Mouse (Mus musculus): Measurements from ENCODE around the gene Fam198a. TPM values are rescaled to one million over a fixed set of nuclear protein-coding genes. Genes with fewer than 3 reads are reported as not detected.
A peak's percentile ranks its signal among the peaks of the same experiment; 100 is the strongest.

Gene Fam198a
- total RNA-seq, 2 experiments from 2014 or later, result 5.2 to 6.0 TPM

DNA sequence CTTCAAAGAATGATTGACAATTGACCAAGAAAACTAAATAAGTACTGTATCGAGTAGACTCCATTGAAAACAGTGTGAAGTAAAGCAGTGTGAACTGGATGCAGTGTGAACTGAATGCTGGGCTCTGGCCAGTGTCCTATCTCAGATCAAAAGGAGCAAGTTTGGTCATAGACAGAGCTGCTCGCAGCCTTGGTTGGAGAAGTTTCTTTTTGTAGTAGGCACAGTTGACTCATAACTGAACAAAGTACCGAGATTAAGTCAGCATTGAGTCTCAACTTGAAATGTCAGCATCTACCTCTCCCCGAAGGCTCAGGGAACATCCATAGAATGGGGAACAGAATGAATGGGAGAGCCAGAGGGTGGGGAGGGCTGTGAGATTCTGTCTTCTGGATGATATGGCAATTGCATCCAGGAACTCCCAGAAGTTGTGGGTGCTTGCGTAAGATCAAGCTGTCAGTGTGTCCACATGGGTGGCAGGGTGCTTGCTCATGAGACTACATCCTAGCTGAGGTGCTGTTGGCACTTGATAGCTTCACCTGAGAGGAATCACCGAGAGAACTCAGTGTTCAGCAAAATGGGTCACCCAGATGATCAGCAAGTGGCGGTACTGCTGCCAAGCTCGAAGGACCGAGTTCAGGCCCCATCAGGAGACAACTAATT is 25.8 kb upstream of the Fam198a start:
- no peak for DNase-seq (ENCODE audit: extremely low spot score in 1 of 2, low spot score in 1 of 2)

DNA sequence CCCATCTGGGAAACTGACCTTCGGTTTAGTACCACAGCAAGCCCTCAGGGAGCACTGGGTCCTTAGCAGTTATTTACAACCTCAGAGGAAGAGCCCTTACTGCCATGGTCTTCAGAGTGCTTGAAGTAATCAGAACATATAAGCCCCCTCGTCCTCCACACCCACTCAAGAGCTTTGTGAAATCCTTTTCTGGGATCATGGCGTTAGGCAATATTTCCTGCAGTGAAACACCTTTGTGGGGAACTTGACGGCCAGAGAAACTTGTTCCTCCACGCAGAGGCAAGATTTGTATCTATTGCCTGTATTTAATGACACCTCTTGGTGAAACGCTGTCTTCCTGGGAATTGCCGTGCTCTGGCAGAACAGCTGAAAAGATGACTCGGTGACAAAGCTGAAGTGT is 24.8 kb upstream of the Fam198a start:
- no peak for DNase-seq (ENCODE audit: extremely low spot score in 1 of 2, low spot score in 1 of 2)

DNA sequence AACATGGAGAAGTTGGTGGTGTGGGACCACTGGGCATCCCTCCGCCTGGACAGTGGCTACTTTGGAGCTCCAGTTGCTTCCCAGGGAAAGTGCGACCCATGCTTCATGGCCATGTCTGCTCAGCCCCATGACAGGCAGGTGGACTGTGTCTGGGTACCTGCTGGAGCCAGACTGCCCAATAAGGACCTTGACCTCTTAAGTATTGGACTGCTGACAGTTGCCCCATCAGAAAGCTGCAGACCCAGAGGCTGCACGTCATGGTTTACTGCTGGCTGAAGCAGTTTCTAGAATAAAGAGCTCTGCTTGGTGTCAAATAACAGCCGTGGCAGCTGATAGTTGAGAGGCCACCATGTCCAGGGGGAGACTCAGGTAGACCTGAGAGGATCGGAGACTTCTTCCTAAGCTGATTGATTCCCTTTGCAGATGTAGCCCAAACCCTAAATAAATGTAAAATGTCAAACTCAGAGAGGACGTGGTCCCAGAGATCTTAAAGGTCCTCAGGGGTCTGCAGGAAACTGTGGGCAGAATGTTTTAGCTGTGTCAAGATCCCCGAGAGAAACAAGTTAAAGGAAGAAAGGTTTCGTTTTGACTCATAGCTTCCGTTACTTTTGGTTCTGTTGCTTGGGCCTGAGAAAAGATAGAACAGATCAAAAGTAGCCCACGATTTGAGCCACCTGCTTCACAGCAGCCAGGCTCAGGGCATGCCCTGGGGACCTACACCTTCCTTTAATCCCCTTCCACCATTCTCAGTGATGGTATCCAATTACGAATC is 24.0 kb upstream of the Fam198a start:
- no peak for DNase-seq (ENCODE audit: extremely low spot score in 1 of 2, low spot score in 1 of 2)

DNA sequence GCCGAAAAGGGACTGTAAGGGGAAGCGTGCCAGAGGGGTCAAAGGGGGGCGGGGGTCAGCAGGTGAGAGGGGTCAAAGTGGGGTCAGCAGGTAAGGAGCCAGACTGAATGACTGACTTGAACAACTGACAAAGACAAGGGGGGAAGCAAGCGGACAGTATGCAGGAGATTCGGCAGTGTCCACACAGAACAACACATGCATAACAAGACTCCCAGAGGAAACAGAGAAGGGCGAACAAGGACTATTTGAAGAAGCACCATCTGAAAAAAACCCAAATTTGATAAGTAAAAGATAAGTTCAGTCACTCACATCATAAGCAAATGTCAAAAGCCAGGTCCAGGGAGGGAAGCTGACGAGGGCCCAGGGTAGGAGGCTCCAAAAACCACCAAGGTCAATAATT is 23.1 kb upstream of the Fam198a start:
- DNase-seq (ENCODE audit: extremely low spot score in 1 of 2, low spot score in 1 of 2), result no peak

DNA sequence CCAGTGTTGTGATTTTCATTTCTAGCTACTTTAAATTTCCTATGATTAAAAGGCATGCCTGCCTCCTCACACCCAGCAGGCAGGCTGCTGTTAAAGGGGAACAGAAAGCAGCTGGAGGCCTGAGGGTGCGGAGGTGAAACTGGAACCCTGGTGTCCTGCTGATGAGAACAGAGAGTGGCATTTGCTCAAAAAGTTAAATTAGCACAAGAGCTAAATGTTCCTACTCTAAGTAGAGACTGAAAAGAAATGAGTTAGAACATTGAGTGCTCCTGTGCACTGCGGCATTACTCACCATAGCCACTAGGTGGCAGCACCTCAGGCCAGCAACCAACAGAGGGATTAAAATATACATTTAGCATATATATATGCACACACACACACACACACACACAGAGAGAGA is 22.3 kb upstream of the Fam198a start:
- DNase-seq (ENCODE audit: extremely low spot score in 1 of 2, low spot score in 1 of 2), result peak in 1 of 2 experiments; percentile 68

DNA sequence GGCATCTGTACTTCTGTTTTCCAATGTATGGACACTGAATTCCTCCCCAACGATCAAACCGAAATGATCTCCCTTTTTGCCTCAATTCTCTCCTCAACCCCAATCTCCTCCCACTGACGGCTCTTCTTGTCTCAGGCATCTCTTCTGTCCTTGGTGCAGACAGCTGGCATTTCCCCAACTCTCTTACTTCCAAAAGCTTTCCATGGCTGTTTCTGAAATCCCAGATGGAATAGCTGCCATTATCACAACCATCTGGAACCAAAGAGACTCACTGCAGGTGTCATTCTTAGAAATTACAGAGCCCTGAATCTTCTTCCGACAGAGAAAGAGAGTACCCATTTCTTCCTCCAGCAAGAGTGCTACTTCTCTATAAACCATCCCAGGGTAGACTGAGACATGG is 15.9 kb upstream of the Fam198a start:
- DNase-seq (ENCODE audit: extremely low spot score in 1 of 2, low spot score in 1 of 2), result no peak

DNA sequence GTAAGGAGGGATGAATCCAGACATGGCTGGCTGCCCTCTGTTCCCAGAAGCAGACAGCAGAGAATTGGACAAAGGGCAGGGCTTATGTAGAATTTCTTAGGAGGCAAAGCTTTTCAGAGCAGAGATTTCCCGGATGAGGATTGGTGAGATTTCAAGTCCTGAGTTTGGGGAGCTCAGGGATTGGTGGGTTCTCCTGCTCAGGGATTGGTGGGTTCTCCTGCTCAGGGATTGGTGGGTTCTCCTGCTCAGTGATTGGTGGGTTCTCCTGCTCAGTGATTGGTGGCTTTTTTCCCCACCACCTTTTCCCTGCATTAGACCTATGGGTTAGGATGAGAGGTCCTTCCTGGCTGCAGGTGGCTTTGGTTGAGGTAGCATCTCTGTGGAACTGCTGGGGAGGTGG is 13.8 kb upstream of the Fam198a start:
- no peak for DNase-seq (ENCODE audit: extremely low spot score in 1 of 2, low spot score in 1 of 2)

DNA sequence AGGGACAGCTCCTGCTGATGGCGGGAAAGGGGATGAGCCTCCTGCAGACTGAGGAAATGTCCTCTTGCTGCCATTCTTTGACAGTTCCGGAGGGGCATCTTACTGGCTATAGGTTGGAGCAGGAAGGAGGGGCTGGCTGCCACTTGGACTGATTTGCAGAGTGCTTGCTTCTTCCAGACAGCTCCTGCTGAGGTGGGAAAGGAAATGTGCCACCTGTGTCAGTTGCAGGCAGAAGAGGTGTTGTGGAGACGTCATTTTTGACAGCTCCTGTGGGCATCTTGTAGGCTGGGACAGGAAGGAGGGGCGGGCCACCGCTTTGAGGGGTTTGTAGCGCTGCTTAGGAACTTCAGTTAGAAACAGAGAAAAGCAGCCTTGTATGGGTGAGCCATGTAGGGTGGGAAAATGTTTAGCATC is 13.3 kb upstream of the Fam198a start:
- no peak for DNase-seq (ENCODE audit: extremely low spot score in 1 of 2, low spot score in 1 of 2)

DNA sequence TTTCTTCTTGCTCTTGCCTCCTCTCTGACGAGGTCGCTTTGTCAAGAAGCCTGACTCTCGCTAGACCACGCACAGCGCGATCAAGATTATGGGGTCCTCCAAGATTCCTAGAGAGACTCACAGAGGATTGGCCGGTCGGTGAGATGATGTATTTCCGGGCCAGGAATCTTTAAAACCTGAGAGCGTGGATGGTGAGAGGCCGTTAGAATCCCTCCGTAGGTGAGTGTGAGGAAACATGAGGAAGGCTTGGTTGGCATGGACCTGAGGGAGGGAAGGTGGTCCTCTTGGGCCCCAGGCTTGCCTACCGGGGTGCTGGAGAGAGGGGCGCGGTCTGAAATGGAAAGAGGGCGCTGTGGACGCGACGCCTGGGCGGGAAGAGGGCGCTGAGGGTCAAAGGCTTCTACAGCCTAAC is 12.8 kb upstream of the Fam198a start:
- DNase-seq (ENCODE audit: extremely low spot score in 1 of 2, low spot score in 1 of 2), result no peak

DNA sequence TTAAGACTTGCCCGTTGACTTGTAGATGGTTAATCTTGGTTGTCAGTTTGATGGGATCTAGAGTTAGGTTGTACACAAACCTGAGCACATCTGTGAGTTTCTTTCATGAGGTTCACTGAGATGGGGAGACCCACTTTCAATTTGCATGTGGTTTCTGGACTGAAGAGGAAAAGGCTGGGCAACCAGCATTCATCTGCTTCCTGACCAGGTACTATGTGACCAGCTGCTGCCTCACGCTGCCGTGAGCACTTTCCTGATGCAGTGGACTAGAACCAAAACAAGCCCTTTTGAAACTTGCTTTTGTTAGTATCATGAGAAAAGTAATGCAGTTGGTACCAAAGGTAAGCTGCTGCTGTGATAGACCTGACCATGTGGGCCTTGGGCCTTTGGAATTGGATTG is 7.8 kb upstream of the Fam198a start:
- no peak for DNase-seq (ENCODE audit: extremely low spot score in 1 of 2, low spot score in 1 of 2)

DNA sequence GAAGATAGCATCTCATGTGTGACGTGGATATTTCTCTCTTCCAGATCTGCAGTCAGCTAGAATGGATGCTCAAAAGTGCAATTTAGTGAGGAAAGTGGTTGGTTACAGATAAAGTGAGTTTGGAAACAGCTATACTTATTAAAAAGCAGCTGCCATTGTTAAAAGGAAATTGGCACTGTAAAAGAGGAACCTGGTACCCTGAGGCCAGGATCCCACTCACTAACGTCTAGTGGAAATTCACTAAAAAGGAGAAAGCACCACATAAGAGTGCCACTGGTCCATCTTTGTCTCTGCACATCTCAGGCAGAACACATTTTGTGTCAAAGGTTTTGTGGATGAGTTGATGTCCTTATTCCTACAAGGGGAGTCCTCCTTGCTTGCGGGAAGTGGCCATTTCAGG is 7.2 kb upstream of the Fam198a start:
- DNase-seq (ENCODE audit: extremely low spot score in 1 of 2, low spot score in 1 of 2), result no peak

DNA sequence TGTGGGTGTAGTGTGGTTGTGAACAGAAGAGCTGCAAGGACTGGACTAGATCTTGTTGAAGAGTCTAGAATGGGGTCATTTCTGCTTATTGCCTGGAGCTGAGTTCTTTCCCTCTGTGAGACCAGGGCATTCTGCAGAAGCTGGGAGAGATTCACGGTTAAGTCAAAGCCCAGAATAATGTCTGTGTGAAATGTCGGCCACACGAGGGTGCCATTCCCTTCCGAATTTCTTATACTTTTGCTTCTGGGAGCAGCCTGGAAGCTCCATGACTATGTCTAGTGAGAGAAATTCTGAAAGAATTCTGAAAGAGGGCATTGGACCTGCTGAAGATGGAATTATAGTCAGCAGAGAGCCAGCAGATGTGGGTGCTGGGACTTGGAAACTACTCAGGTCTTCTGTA is 3.0 kb upstream of the Fam198a start:
- peak; percentile 46 to 79 for DNase-seq (ENCODE audit: extremely low spot score in 1 of 2, low spot score in 1 of 2)

DNA sequence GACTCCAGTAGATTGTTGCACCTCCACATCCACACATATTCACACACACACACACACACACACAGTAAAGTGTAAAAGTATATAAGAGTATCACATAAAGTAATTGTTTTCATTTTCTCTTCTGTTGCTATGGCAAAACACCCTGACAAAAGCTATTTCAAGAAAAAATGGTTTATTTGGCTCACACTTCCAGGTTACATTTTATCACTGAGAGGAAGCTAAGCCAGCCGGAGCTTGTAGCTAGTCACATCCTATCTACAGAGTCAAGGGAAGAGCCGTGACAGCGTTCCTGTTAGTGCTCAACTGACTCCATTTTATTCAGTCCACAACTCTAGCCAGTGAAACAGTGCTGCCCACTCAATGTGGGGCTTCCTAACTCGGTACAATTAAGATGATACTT is 2.4 kb upstream of the Fam198a start:
- DNase-seq (ENCODE audit: extremely low spot score in 1 of 2, low spot score in 1 of 2), result no peak

DNA sequence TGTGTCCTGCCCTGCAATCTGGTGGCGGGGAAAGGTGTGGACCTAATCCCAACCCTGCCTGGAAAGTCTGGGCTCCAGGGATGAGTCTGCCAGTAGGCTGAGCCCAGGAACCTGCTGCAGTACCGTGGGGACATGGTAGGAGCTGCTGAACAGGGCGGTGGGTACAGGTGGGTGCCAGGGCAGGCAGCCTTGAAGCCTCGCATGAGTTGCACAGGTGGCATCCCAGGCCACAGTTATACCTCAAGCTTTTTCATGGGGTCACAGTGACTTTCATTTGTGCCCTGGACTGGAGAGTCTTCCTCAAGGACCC is 281 bp downstream of the Fam198a start:
- DNase-seq (ENCODE audit: extremely low spot score in 1 of 2, low spot score in 1 of 2), result no peak

DNA sequence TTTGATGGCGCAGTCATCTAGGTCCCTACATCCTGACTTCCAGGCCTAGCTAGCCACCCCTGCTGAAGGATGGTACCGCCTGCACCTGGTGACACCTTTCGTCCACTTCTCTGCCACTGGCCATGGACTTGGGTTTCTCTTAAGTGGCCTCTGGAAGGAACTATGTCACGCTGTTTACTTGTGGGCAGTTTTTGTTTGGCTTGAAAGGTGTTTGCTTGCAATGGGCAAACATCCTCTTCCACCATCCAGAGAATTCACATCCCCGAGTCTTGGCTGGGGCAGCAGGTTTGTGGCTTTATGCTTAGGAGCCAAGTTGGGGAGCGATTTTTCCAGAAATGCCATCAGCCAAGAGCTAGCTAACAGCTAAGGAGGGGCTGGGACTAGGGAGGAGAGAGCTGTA is 1.8 kb downstream of the Fam198a start:
- DNase-seq (ENCODE audit: extremely low spot score in 1 of 2, low spot score in 1 of 2), result no peak

DNA sequence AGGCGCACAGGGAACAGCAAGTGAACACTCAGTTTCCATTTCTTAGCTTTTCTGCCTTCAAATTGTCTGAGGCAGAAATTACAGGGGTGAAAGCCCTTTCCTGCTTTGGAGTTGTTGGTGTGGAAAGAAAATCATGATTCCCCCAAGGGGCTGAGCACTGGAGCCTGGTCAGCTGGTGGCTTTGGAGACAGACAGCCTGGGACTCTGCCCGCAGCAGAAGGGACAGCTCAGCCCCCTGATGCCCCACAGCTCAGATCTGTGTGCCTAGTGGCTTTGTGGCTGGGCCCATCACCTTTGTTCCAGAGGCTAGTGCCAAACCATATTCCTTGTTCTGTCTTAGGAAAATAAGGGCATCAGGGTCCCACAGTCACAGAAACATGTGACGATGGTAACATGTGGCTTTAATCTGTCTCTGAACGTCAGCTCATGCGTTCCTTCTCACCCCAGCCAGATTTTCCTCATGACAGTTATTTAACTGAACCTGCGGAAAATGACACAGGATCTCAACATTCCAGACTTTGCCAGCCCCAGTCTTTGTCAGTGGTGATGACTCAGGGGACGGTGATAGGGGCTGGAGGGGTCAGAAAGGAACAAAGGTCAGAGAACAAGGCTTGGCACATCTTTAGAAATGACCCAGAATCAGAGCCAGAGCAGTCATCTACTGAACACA is 9.3 kb downstream of the Fam198a start:
- no peak for DNase-seq (ENCODE audit: extremely low spot score in 1 of 2, low spot score in 1 of 2)

DNA sequence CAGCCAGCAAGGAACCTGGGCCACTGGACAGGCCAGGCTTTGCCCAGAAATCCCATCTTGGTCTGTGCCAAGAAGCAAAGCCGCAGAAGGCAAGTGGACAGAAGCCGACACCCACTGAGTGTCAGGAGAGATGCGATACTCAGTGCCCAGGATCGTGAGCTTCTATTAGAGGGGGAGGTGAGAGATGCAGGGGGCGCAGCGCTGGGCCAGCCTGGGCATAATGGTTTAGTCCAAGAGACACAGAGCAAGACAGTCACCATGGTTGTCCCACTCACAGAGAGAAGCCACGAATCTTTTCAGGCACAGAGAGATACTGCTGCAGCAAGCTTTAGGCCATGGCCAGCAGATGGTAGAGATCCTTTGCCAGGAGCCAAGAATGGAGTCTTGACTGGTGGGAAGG is 14.2 kb downstream of the Fam198a start:
- no peak for DNase-seq (ENCODE audit: extremely low spot score in 1 of 2, low spot score in 1 of 2)

DNA sequence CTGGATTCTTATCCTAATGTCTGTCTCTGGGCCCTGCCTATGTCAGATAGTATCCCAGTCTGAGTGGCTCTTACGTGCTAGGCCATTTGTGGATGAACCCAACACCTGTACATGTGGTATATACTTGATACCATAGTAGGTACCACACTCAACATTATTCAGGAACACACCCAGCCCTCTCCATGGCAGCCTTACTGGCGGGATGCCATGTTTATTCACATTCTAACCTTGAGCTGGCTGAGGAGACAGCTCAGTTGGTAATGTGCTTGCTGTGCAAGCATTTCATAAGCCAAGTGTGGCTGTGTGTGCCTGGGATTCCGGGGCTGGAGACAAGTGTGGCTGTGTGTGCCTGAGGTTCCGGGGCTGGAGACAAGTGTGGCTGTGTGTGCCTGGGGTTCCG is 17.5 kb downstream of the Fam198a start:
- DNase-seq (ENCODE audit: extremely low spot score in 1 of 2, low spot score in 1 of 2), result no peak

DNA sequence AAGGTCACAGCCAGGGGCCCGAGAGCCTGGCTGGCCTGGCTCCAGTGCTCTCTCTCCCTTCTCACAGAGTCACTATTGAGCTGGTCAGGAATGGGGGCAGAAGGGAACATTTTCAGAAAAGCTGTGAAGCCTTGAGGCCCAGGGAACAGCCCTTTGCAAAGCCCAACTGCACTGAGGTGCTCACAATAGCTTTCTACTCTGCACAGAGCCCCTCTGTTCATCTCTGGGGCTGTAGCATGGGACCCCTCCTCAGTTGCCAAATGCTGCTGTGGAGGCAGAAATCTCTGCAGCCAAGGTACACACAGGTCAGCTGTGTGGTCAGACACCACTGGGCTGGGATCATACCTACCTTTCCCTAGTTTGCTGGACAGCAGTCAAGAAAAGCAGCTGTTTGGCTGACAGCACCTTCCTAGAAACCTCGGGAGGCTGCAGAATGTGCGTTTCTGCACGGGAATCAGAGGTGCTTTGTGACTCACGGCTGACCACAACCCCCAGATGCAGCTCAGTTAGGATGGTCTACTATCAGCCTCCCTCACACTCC is 19.1 kb downstream of the Fam198a start:
- DNase-seq (ENCODE audit: extremely low spot score in 1 of 2, low spot score in 1 of 2), result no peak

DNA sequence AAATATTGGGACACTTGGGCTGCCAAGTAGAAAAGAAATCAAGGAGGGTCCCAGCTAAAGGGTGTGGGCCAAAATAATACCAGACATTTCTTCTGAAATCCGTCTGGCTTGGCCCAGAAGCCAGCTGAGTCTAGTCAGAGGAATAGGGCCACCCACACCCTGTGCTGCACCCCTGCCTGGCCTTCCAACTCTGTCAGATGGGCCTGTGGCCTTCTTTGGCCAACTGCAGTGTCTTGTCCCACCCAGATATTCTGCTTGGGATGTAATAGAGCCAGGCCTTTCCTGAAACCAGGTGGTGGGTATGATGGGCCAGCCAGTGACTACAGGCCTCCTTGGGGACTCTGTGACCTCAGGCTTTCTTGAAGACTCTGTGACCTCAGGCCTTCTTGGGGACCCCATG is 22.4 kb downstream of the Fam198a start:
- DNase-seq (ENCODE audit: extremely low spot score in 1 of 2, low spot score in 1 of 2), result no peak

DNA sequence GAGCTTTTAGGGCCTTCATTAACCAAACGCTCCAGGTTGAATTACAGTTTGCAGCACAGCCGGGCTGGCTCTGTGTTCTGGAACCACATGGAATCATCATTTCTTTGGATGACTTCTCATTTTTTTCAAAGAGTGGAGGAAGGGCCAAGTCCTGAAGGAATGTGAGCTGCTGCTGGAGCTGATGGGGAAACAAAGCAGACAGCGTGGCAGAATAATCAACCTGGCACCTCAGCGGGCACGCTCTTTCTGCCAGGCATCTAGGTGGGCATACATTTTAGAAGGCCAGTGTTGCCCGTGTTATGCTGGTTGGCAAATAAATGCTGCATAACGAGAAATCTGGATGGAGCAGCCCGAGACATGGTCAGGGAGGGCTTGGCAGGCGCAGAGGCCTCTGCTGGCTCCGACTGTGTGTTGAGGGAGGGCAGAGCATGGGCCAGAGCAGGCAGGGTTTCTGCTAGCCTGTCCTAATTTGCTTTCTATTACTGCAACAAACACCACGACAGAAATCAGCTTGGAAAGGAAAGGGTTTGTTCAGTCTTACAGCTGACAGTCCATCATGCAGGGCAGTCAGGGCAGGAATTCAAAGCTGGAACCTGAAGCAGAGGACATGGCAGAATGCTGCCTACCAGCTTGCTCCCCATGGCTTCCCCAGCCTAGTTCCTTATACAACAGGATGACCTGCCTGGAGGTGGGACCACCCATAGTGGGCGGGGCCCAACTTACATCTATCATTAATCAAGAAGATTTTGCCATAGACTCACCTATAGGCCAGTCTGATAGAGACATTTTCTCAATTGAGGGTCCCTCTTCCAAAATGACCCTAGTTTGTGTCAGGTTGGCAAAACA is 23.6 kb downstream of the Fam198a start:
- no peak for DNase-seq (ENCODE audit: extremely low spot score in 1 of 2, low spot score in 1 of 2)
